Mouse (Mus musculus) bone marrow macrophage, adult 2 months (primary cell): ENCODE measurements at regions not wholly inside any gene's neighbourhood (a gene's known extent, or its start where the extent isn't known, plus 50 kb on each side); places are given as distances from the start of the nearest gene placed in this dataset.

Experiments used
- CTCF ChIP-seq: IDR thresholded peaks from 2 replicates; pipeline ENCODE4 v1.5.1; 2012; ENCODE audit warnings: low read depth, mild to moderate bottlenecking, low read length, moderate library complexity
- POLR2A ChIP-seq: IDR thresholded peaks from 2 replicates; pipeline ENCODE4 v1.6.1; 2012; ENCODE audit warnings: mild to moderate bottlenecking, low read depth, low read length, borderline replicate concordance

DNA sequence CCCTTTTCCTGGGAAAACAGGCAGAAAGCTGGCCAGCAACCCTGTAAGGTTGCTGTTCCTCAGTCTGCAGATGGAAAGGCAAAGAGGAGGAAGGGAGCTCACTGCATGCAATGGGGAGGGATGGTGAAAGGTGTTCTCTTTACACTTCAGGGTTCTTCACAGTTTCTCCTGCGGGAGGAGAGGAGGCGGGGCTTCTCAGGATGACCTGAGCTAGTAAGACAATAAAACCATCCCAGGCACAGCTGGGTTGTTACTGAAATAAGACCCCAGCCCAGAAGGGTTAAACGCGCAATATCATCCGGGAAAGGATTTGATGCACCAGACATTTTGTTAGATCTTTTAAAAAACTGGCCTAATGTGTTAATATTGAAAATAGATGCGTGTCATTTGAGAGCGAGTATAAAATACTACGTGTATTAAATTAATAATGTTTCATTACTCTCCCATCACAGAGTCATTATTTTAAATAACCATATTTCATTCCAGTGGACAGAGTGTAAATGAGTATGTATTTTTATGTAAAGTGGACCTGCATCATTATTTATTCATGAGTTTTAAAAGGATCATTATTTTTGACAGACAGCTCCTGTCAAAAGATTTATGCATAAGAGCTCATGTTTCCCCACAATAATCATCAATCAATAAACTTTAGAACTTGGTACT is 409.8 kb downstream of the Rnd3 start:
- no peak for TF ChIP-seq CTCF
- TF ChIP-seq POLR2A, result no peak
